ENCODE assay signal across 24 mouse cellular contexts in the genomic region with DNA sequence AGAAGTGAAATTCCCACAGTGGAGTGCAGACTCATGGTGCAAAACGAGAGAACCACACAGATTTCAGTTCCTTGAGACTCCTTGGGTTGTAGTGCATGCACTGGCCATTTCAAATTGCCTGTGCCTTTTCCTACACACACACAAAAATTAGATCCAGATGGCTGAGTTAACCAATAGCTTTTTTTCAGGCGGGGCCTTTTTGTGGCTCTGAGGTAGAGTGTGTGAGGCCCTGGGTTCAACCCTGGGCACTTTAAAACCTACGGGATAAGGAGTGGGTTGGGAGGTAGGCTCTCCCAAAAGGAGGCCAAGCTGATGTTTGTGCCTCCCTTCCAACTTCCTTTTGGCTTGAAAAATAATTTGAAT. TPM values are rescaled to one million over a fixed set of nuclear protein-coding genes. Genes with fewer than 3 reads are reported as not detected.
DNase-seq lines count a peak whose midpoint lies in the region; ATAC-seq and TF ChIP-seq lines count a peak whose summit lies in the region.
"Had no signal": no experiment of that assay in that cellular context is flagged by ENCODE, and none has a peak within 500 bp of the region (broad histone marks: within the 10 kb centered on the region; RNA-seq: fewer than 3 reads in every experiment).

No protein-coding gene starts in this region.

- H3K9me3 ChIP-seq in kidney, postnatal 0 days (replicated peaks; ENCODE audit: low read length) = no peaks in the 10 kb centered on the region
- no peaks in the 10 kb centered on the region for H3K9me3 ChIP-seq in embryonic facial prominence, embryonic 10.5 days
- H3K9me3 ChIP-seq in embryonic facial prominence, embryonic 14.5 days (ENCODE audit: control insufficient read depth, low read length) = 0 out of 2 replicates have a peak, but pooled peaks cover 3% of the 10 kb centered on the region
- H3K9me3 ChIP-seq in stomach, embryonic 16.5 days (replicated peaks; ENCODE audit: control insufficient read depth, low read length) = no peaks in the 10 kb centered on the region; the same call in 1 of the 2 replicates
- H3K9me3 ChIP-seq: embryonic facial prominence, embryonic 13.5 days; limb, embryonic 15.5 days; midbrain, embryonic 10.5 days had no signal

- 0 out of 2 replicates have a peak overlapping the region, but pooled peaks have one; percentile 25 for H3K27ac ChIP-seq in kidney, postnatal 0 days
- peak overlapping the region; percentile 51; the same call in 1 of the 2 replicates for H3K27ac ChIP-seq in embryonic facial prominence, embryonic 10.5 days (replicated peaks)
- H3K27ac ChIP-seq in embryonic facial prominence, embryonic 14.5 days (replicated peaks; ENCODE audit: low read depth, low read length) = no peak overlapping the region
- peak overlapping the region; percentile 5; the same call in 1 of the 2 replicates for H3K27ac ChIP-seq in stomach, embryonic 16.5 days (ENCODE audit: low read length)
- H3K27ac ChIP-seq: embryonic facial prominence, embryonic 13.5 days; forebrain, embryonic 13.5 days; hindbrain, embryonic 10.5 days; limb, embryonic 15.5 days; midbrain, embryonic 10.5 days had no signal

- H3K27me3 ChIP-seq in kidney, postnatal 0 days (ENCODE audit: insufficient read depth, low read length) = no peaks in the 10 kb centered on the region
- no peaks in the 10 kb centered on the region for H3K27me3 ChIP-seq in embryonic facial prominence, embryonic 10.5 days (replicated peaks; ENCODE audit: low read depth, poor library complexity, severe bottlenecking)
- no peaks in the 10 kb centered on the region for H3K27me3 ChIP-seq in embryonic facial prominence, embryonic 14.5 days (replicated peaks; ENCODE audit: control insufficient read depth, insufficient read depth, low read length)
- no peaks in the 10 kb centered on the region for H3K27me3 ChIP-seq in stomach, embryonic 16.5 days (ENCODE audit: control insufficient read depth, insufficient read depth, low read length)
- H3K27me3 ChIP-seq: embryonic facial prominence, embryonic 13.5 days; forebrain, embryonic 13.5 days; limb, embryonic 15.5 days had no signal

- no peak overlapping the region for H3K4me2 ChIP-seq in kidney, postnatal 0 days (ENCODE audit: low read length)
- H3K4me2 ChIP-seq in embryonic facial prominence, embryonic 14.5 days (ENCODE audit: low read depth, low read length) = no peak overlapping the region
- no peak overlapping the region for H3K4me2 ChIP-seq in stomach, embryonic 16.5 days (ENCODE audit: low read depth, low read length)
- H3K4me2 ChIP-seq: embryonic facial prominence, embryonic 13.5 days; forebrain, embryonic 13.5 days; heart, embryonic 11.5 days; limb, embryonic 15.5 days had no signal

- no peaks in the 10 kb centered on the region for H3K4me1 ChIP-seq in kidney, postnatal 0 days (replicated peaks; ENCODE audit: insufficient read depth, low read length)
- peaks cover 6% of the 10 kb centered on the region; the same call in 1 of the 2 replicates for H3K4me1 ChIP-seq in embryonic facial prominence, embryonic 10.5 days
- H3K4me1 ChIP-seq in embryonic facial prominence, embryonic 14.5 days (ENCODE audit: control insufficient read depth, insufficient read depth, low read length) = 0 out of 2 replicates have a peak, but pooled peaks cover 3% of the 10 kb centered on the region
- no peaks in the 10 kb centered on the region for H3K4me1 ChIP-seq in stomach, embryonic 16.5 days (ENCODE audit: control insufficient read depth, insufficient read depth, low read length)
- H3K4me1 ChIP-seq: forebrain, embryonic 13.5 days; hindbrain, embryonic 10.5 days; midbrain, embryonic 10.5 days had no signal

- no peaks in the 10 kb centered on the region for H3K36me3 ChIP-seq in kidney, postnatal 0 days (ENCODE audit: insufficient read depth, low read length)
- no peaks in the 10 kb centered on the region for H3K36me3 ChIP-seq in embryonic facial prominence, embryonic 10.5 days (replicated peaks)
- H3K36me3 ChIP-seq in embryonic facial prominence, embryonic 14.5 days (ENCODE audit: control insufficient read depth, insufficient read depth, low read length) = no peaks in the 10 kb centered on the region
- H3K36me3 ChIP-seq in stomach, embryonic 16.5 days (ENCODE audit: control insufficient read depth, insufficient read depth, low read length) = no peaks in the 10 kb centered on the region
- H3K36me3 ChIP-seq: embryonic facial prominence, embryonic 13.5 days; hindbrain, embryonic 10.5 days; limb, embryonic 15.5 days; midbrain, embryonic 10.5 days had no signal

- no peak overlapping the region for H3K4me3 ChIP-seq in kidney, postnatal 0 days (replicated peaks; ENCODE audit: low read depth, low read length)
- H3K4me3 ChIP-seq in embryonic facial prominence, embryonic 10.5 days = no peak overlapping the region
- no peak overlapping the region for H3K4me3 ChIP-seq in embryonic facial prominence, embryonic 14.5 days (ENCODE audit: low read depth, low read length)
- H3K4me3 ChIP-seq in stomach, embryonic 16.5 days (replicated peaks; ENCODE audit: low read length) = no peak overlapping the region
- H3K4me3 ChIP-seq: embryonic facial prominence, embryonic 13.5 days; forebrain, embryonic 13.5 days; hindbrain, embryonic 10.5 days; limb, embryonic 15.5 days; midbrain, embryonic 10.5 days had no signal

- DNase-seq in kidney, postnatal 0 days (ENCODE audit: low spot score) = no peak
- DNase-seq in kidney, postnatal 25 days = no peak
- peak; percentile 36 for DNase-seq in embryonic facial prominence, embryonic 10.5 days (ENCODE audit: low spot score)
- peak; percentile 39 for DNase-seq in embryonic facial prominence, embryonic 14.5 days (ENCODE audit: low spot score)
- DNase-seq in adrenal gland, adult 18-20 months (ENCODE audit: low spot score in 2 of 2) = no peak
- no peak for DNase-seq in right cerebral cortex, adult 18-20 months
- DNase-seq: adrenal gland, postnatal 14 days; cerebellum, adult 2 months; cerebellum, postnatal 25 days; kidney, adult 11 months; kidney, postnatal 14 days; layer of hippocampus, postnatal 36 days; lung, adult 18-20 months; lung, postnatal 10 days; right cerebral cortex, postnatal 14 days; thymus, postnatal 36 days had no signal

- WGBS in kidney, postnatal 0 days = 63% methylated on average over 3 of the region's 3 CpGs
- WGBS in embryonic facial prominence, embryonic 10.5 days = 48% methylated on average over 3 of the region's 3 CpGs
- 30% methylated on average over 3 of the region's 3 CpGs for WGBS in embryonic facial prominence, embryonic 14.5 days
- WGBS in stomach, embryonic 16.5 days = 74% methylated on average over 3 of the region's 3 CpGs

- no peak for ATAC-seq in kidney, postnatal 0 days (replicated peaks; ENCODE audit: low FRiP score, low read depth)
- no peak for ATAC-seq in embryonic facial prominence, embryonic 14.5 days (ENCODE audit: low read depth)
- no peak for ATAC-seq in stomach, embryonic 16.5 days (ENCODE audit: insufficient read depth, low FRiP score)
- ATAC-seq: forebrain, embryonic 13.5 days; hindbrain, embryonic 16.5 days had no signal

- H3K9ac ChIP-seq in kidney, postnatal 0 days (ENCODE audit: low read depth, low read length) = no peak overlapping the region
- no peak overlapping the region for H3K9ac ChIP-seq in embryonic facial prominence, embryonic 14.5 days (ENCODE audit: low read depth, low read length)
- no peak overlapping the region for H3K9ac ChIP-seq in stomach, embryonic 16.5 days (ENCODE audit: low read length)
- H3K9ac ChIP-seq: embryonic facial prominence, embryonic 13.5 days; forebrain, embryonic 13.5 days; limb, embryonic 15.5 days had no signal

- no peak for TF ChIP-seq CTCF in kidney, postnatal 0 days (IDR thresholded peaks at IDR 0.05; ENCODE audit: low read depth)

RNA-seq across cellular contexts. Expression of gene Lrch1, which starts 15.7 kb away (rescaled TPM):
- polyA plus RNA-seq in kidney, postnatal 0 days (2015; fragmentation: Nextera tagmentation; extraction: Ambion mirVana) = 16.1 and 16.3 TPM in 2 replicates
- 7.6 and 9.1 TPM in 2 replicates for polyA plus RNA-seq in embryonic facial prominence, embryonic 10.5 days (2016; fragmentation: Nextera tagmentation; extraction: Ambion mirVana)
- 15.6 TPM in 2 replicates for polyA plus RNA-seq in embryonic facial prominence, embryonic 14.5 days (2014; fragmentation: Nextera tagmentation; extraction: Ambion mirVana)
- polyA plus RNA-seq in stomach, embryonic 16.5 days (2015; fragmentation: Nextera tagmentation; extraction: Ambion mirVana) = 12.4 and 13.2 TPM in 2 replicates
- 10 to 100 TPM; 14.0 to 14.2 TPM for total RNA-seq in adrenal gland, adult 18-20 months (2021)

RNA-seq across cellular contexts. Expression of gene Rubcnl, which starts 52.4 kb away (rescaled TPM):
- polyA plus RNA-seq in kidney, postnatal 0 days (2015; fragmentation: Nextera tagmentation; extraction: Ambion mirVana) = 0.22 and 0.45 TPM in 2 replicates
- 0.13 and 0.34 TPM in 2 replicates for polyA plus RNA-seq in embryonic facial prominence, embryonic 10.5 days (2016; fragmentation: Nextera tagmentation; extraction: Ambion mirVana)
- polyA plus RNA-seq in embryonic facial prominence, embryonic 14.5 days (2014; fragmentation: Nextera tagmentation; extraction: Ambion mirVana) = 1.0 and 1.1 TPM in 2 replicates
- 0.49 and 0.66 TPM in 2 replicates for polyA plus RNA-seq in stomach, embryonic 16.5 days (2015; fragmentation: Nextera tagmentation; extraction: Ambion mirVana)
- 1 to 10 TPM in 1 of 2 experiments, under 1 TPM in 1; 0.86 to 2.4 TPM for total RNA-seq in adrenal gland, adult 18-20 months (2021)

Comparison
In these comparisons a context has a peak if more than half of its experiments do, and no peak if none do; other contexts are left out.
1. DNase-seq: peak in embryonic facial prominence, embryonic 10.5 days (single experiment) and embryonic facial prominence, embryonic 14.5 days (single experiment); none in kidney, postnatal 0 days (single experiment), kidney, postnatal 25 days (0 of 2), adrenal gland, adult 18-20 months (0 of 2) and right cerebral cortex, adult 18-20 months (single experiment).